Mouse (Mus musculus) forebrain, embryonic 10.5 days (tissue): ENCODE results near the gene Preb. TPM values are rescaled to one million over a fixed set of nuclear protein-coding genes. Genes with fewer than 3 reads are reported as not detected.
A peak's percentile ranks its signal among the peaks of the same experiment; 100 is the strongest.

Experiments used
- DNase-seq: peaks from one replicate; pipeline ENCODE4 v3.0.0-alpha.2; 2017; ENCODE audit warnings: low spot score; ENCODE audit errors: extremely low spot score
- H3K27ac ChIP-seq: fragments of 300-500 bp; sonication (generic); 2 replicates; pipeline ENCODE4 v1.5.1; 2016; ENCODE audit warnings: mild to moderate bottlenecking
- H3K27me3 ChIP-seq: fragments of 300-500 bp; sonication (generic); 2 replicates; pipeline ENCODE4 v1.6.1; 2016; ENCODE audit warnings: mild to moderate bottlenecking; ENCODE audit not compliant: poor library complexity, severe bottlenecking
- H3K36me3 ChIP-seq: fragments of 300-500 bp; sonication (generic); replicated peaks from 2 replicates; pipeline ENCODE4 v1.6.1; 2016; ENCODE audit warnings: mild to moderate bottlenecking, moderate library complexity
- H3K4me1 ChIP-seq: fragments of 300-500 bp; sonication (generic); 2 replicates; pipeline ENCODE4 v1.6.1; 2016
- H3K4me3 ChIP-seq: fragments of 300-500 bp; sonication (generic); 2 replicates; pipeline ENCODE4 v1.5.1; 2016; ENCODE audit warnings: mild to moderate bottlenecking, moderate library complexity
- H3K9me3 ChIP-seq: fragments of 300-500 bp; sonication (generic); 2 replicates; pipeline ENCODE4 v1.6.1; 2016; ENCODE audit warnings: mild to moderate bottlenecking, moderate library complexity
- WGBS: fragments of 180-500 bp; shearing (Covaris S2); methylation state at CpG from one replicate; pipeline ENCODE4 v1.1.7; 2016; 5-methylcytosine and 5-hydroxymethylcytosine counted together
- polyA plus RNA-seq: library from polyadenylated mRNA; unstranded; fragments of >200 nt; fragmentation: Nextera tagmentation; extraction: Ambion mirVana; gene quantifications from 2 replicates; pipeline ENCODE4 v1.2.1, GENCODE M21; 2016

The Preb gene
- polyA plus RNA-seq, 1 experiment from 2014 or later, result 142 TPM

DNA sequence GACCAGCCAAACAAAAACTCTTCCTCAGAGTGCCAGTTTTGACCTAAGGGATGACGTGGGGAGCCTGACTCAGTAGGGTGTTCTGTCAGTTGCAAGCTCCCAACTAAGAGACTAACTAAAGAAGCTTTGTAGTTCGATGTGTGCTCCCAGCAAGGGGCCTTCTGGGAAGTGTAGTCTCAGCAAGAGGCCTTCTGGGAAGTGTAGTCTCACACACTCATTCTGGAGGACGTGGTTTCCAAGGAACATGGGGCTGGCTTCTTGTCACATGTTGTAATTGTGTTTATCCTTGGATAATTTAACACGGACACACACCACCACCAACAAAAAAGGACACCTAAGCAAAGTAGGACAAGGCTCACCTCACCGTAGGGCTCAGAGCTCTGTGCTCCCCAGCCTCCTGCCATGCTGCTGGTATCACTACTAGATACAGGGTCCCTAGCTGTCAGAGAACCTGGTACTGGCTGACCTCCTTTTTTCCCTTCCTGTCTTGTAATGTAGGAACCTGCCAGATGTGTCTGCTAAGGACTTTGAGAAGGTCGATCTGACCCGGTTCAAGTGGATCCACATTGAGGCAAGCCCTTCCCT is 32.1 kb downstream of the Preb start:
- H3K27ac ChIP-seq, result peak overlapping the region; percentile 40
- WGBS, result 44% methylated on average over 7 of the region's 7 CpGs
- H3K27me3 ChIP-seq, result 0 out of 2 replicates have a peak, but pooled peaks cover under 1% of the 10 kb centered on the region
- peaks cover 8% of the 10 kb centered on the region for H3K4me1 ChIP-seq
- no peaks in the 10 kb centered on the region for H3K9me3 ChIP-seq
- no peak for DNase-seq
- no peaks in the 10 kb centered on the region for H3K36me3 ChIP-seq
- H3K4me3 ChIP-seq, result no peak overlapping the region; the same call in 1 of the 2 replicates

DNA sequence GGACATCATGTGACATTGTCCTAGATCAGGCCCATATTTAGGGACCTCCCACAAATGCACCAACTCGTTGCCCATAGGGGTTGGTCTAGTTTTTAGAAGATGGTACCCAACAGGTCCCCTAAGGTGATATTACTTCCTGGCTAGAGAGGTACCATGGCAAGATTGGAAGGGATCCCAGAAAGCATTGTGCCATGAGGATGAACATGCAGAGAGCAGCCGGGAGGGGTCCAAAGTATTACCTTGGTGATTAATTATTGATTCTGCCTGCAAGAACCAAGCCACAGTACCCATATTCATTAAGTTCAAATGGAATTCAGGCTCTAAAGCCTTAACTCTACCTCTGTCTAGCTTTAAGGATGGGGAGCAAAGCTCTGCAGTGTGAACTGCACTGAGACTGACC is 34.1 kb downstream of the Preb start:
- H3K36me3 ChIP-seq, result no peaks in the 10 kb centered on the region
- H3K4me3 ChIP-seq, result no peak overlapping the region
- no peak overlapping the region for H3K27ac ChIP-seq
- peaks cover 6% of the 10 kb centered on the region; the same call in 1 of the 2 replicates for H3K27me3 ChIP-seq
- no peak for DNase-seq
- H3K4me1 ChIP-seq, result peaks cover 27% of the 10 kb centered on the region
- WGBS, result 87% methylated on average over 2 of the region's 2 CpGs
- no peaks in the 10 kb centered on the region for H3K9me3 ChIP-seq

DNA sequence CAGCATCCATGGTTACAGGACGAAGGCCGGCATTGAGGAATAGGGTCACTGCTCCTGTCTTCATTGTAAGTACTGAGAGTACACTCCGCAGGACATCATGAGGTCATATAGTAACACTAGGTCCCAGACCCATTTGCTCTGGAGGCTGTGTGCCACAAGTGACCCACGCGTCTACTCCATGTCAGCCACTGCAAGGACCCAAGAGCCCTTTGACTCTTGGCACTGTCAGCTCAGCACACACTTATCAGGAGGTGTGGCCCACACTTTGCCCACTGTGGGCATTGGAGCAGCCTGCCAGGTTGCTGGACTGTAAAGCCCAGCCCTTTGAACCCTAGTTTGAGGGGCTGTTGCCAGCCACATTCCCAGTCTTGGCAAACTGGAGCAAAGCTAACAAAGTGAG is 34.9 kb downstream of the Preb start:
- Histone ChIP-seq H3K27ac (no peak overlapping the region), H3K27me3 (peaks cover 6% of the 10 kb centered on the region; the same call in 1 of the 2 replicates), H3K4me3 (no peak overlapping the region), H3K9me3 (no peaks in the 10 kb centered on the region), H3K36me3 (peaks cover 4% of the 10 kb centered on the region; the same call in 1 of the 2 replicates), H3K4me1 (peaks cover 35% of the 10 kb centered on the region)
- DNase-seq, result no peak
- WGBS, result 91% methylated on average over 5 of the region's 5 CpGs

DNA sequence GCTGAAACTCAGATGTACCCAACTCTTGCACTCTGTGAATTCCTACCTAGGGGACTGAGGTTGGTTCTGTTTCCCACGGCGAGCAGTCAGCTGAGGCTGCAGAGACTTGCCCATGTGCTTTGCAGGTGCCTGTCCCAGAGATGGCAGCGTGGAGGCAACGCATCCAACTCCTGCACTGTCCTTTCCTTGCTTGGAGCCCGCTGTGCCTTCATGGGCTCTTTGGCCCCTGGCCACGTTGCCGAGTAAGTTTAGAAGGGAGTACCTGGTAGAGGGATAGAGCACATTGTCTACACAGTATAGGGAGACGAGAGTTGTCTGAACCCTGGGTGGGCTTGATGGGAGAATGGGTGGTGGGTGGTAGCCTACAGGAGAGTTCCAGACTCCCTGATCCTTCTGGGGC is 35.5 kb downstream of the Preb start:
- peaks cover 6% of the 10 kb centered on the region for H3K27me3 ChIP-seq
- H3K9me3 ChIP-seq, result no peaks in the 10 kb centered on the region
- 80% methylated on average over 8 of the region's 8 CpGs for WGBS
- DNase-seq, result no peak
- H3K36me3 ChIP-seq, result peaks cover 10% of the 10 kb centered on the region
- no peak overlapping the region for H3K27ac ChIP-seq
- H3K4me1 ChIP-seq, result peaks cover 41% of the 10 kb centered on the region
- H3K4me3 ChIP-seq, result no peak overlapping the region

DNA sequence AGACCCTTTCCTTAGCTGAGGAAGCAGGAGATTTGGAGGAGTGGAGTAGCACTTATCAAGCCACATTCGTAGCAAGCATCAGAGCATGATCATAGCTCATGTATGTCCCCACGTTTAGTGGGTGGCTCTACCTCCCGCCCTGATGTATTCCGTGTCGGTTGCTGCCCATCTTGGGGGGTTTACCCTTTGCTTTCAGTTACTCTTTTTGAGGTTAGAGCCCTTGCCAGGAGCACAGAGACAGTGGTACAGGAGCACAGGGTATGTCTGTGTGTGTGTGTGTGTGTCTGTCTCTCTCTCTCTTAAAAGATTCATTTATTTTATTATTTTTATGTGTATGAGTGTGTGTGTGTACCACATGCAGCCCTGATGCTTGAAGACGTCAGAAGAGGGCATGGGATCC is 37.0 kb downstream of the Preb start:
- Histone ChIP-seq H3K9me3 (no peaks in the 10 kb centered on the region), H3K4me3 (peak overlapping the region; percentile 62; the same call in 1 of the 2 replicates), H3K27ac (no peak overlapping the region), H3K27me3 (peaks cover 6% of the 10 kb centered on the region), H3K4me1 (peaks cover 49% of the 10 kb centered on the region), H3K36me3 (peaks cover 25% of the 10 kb centered on the region)
- DNase-seq, result no peak
- WGBS, result 88% methylated on average over 6 of the region's 6 CpGs

DNA sequence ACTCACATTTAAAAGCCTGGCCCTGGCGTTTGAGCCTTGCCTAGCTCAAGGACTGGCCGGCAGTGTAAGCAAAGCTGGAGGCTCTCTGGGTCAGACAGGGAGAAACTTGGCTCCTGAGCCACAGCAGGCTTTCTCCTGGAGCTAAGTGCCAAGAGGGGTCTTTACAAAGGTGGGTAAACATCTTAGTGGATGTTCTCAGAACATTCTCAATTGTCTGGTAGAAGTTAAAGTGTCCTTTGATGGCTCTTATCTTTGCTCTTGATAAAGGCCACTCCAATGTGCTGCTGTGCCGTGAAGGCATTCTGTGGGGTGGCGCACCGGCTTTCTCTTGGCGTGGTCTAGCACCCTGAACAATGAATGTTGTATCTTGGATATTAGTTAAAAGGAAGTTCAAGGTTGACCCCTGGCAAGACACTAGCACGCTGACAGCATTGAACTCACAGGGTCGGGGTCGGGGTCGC is 37.5 kb downstream of the Preb start:
- Histone ChIP-seq H3K27ac (0 out of 2 replicates have a peak overlapping the region, but pooled peaks have one; percentile 87), H3K4me3 (peak overlapping the region; percentile 62; the same call in 1 of the 2 replicates), H3K4me1 (peaks cover 49% of the 10 kb centered on the region), H3K9me3 (no peaks in the 10 kb centered on the region), H3K27me3 (peaks cover 6% of the 10 kb centered on the region), H3K36me3 (peaks cover 30% of the 10 kb centered on the region)
- 79% methylated on average over 10 of the region's 10 CpGs for WGBS
- DNase-seq, result no peak

DNA sequence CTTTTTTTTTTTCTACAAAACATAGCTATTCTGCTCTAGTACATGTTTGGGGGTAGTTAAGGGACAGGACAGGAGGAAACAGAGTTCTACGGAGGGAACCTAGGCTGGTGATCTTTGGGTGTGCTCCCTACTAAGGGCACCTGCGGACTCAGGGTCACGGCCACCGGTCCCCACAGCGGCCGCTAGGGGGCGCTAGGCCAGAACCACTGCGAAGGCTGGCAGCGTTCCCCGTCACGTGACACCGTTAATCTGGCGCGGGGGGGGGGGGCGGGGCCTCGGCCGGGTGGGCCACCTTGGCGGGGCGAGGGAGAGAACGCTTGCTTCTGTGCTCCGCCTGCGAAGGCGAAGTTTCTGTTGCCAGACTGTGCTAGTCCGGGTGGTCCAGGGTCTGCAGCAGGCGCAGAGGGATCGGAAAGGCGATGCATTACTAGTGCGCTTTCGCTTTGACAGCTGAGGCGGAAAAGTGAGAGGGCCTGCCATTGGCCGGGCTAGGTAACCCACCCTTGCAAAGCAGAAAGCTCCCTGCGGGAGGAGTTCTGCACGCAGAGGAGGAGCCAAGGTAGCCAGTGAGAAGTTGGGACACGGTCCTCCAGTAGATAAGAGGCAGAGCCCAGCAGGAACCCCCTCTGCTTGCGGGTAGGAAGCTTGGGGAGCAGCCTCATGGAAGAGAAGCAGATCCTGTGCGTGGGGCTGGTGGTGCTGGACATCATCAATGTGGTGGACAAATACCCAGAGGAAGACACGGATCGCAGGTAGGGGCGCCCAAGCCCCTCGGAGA is 38.7 kb downstream of the Preb start, which contains the start of gene Khk:
Gene Khk (plus strand): TSS at position 176 of the 778 bp plus-strand sequence.
- Histone ChIP-seq H3K4me3 (peak within 1 kb of the TSS; percentile 62), H3K36me3 (peaks cover 38% of the 10 kb centered on the region), H3K4me1 (peaks cover 60% of the 10 kb centered on the region), H3K27ac (peak within 1 kb of the TSS; percentile 87), H3K27me3 (peaks cover 6% of the 10 kb centered on the region), H3K9me3 (no peaks in the 10 kb centered on the region)
- 2% methylated on average over 40 of the region's 40 CpGs for whole genome bisulfite sequencing
- peak; percentile 96 for DNase-seq

DNA sequence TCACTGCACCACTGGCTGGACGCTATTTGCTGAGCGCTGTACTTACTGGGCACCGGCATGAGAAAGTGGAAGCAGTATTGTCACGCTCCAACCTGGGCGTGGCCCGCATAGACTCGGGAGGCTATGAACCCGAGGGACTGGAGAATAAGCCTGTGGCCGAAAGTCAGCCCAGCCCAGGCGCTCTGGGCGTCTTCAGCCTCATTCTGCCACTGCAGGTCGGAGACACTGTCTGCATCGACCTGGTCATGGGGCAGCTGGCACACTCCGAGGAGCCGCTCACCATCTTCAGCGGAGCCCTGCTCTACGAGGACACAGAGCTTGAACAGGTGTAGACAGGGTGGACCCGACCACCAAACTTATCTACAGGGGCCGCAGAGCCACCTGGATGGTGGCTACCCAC is 39.5 kb downstream of the Preb start:
- H3K9me3 ChIP-seq, result no peaks in the 10 kb centered on the region
- H3K36me3 ChIP-seq, result peaks cover 38% of the 10 kb centered on the region
- DNase-seq, result no peak
- 70% methylated on average over 19 of the region's 19 CpGs for WGBS
- H3K27me3 ChIP-seq, result peaks cover 6% of the 10 kb centered on the region
- H3K4me3 ChIP-seq, result peak overlapping the region; percentile 62
- H3K4me1 ChIP-seq, result peaks cover 68% of the 10 kb centered on the region
- H3K27ac ChIP-seq, result peak overlapping the region; percentile 87

DNA sequence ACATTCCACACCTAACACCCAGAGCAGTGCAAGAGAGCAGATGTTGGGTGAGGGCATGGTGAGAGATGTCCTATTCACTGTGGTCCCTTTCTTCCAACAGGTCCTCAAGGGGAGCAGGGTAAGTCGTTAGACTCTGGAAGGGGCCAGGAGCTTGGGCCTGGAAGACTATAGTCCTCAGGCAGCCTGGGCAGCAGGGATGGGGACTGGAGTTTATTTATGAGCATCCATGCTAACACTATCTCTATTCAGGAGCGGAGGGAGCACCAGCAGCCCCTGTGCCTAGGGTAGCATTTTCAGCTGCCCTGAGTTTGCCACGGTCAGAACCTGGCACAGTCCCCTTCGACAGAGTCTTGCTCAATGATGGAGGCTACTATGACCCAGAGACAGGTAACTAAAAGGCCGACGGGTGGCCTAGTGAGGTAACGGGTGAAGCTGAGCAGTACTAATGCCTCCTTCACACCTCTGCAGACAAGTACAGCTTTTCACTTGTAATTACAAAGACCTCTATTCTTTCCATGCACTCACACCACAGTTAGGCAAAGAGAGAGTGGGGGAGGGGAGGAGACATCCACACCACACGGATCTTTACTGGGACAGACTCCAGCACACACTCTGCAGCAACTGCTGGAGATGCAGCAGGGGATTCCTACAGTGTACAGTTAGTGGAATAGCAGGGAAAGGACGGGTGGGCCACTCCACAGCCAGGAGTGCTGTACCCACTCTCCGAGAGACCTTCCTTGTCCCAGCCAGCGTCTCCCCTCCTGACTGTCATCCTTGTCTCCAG is 40.1 kb downstream of the Preb start:
- H3K4me3 ChIP-seq, result peak overlapping the region; percentile 62; the same call in 1 of the 2 replicates
- peaks cover 6% of the 10 kb centered on the region for H3K27me3 ChIP-seq
- peak overlapping the region; percentile 87; the same call in 1 of the 2 replicates for H3K27ac ChIP-seq
- H3K36me3 ChIP-seq, result peaks cover 38% of the 10 kb centered on the region
- H3K4me1 ChIP-seq, result peaks cover 74% of the 10 kb centered on the region
- no peak for DNase-seq
- no peaks in the 10 kb centered on the region for H3K9me3 ChIP-seq
- 76% methylated on average over 11 of the region's 11 CpGs for WGBS

DNA sequence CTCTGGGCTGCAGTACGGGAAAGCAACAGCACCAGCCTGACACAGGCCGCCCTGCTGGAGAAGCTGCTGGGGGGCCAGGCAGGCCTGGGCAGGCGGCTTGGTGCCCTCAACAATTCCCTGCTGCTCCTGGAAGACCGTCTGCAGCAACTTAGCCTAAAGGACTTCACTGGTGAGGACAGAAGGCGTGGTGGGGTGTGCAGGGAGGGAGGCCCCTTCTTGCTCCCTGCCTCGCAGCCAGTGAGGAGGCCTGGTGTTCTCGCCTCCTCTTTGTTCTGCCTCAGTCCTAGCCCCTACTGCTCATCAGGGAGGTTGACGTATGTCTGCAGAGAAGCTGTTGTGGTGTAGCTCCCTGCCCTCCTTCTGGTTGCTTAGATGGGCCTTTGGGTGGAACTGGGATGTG is 41.5 kb downstream of the Preb start:
- peaks cover 38% of the 10 kb centered on the region for H3K36me3 ChIP-seq
- peak overlapping the region; percentile 51 for H3K27ac ChIP-seq
- peaks cover 88% of the 10 kb centered on the region for H3K4me1 ChIP-seq
- WGBS, result 84% methylated on average over 8 of the region's 8 CpGs
- H3K27me3 ChIP-seq, result peaks cover 6% of the 10 kb centered on the region
- no peaks in the 10 kb centered on the region for H3K9me3 ChIP-seq
- no peak for DNase-seq
- 0 out of 2 replicates have a peak overlapping the region, but pooled peaks have one; percentile 6 for H3K4me3 ChIP-seq

DNA sequence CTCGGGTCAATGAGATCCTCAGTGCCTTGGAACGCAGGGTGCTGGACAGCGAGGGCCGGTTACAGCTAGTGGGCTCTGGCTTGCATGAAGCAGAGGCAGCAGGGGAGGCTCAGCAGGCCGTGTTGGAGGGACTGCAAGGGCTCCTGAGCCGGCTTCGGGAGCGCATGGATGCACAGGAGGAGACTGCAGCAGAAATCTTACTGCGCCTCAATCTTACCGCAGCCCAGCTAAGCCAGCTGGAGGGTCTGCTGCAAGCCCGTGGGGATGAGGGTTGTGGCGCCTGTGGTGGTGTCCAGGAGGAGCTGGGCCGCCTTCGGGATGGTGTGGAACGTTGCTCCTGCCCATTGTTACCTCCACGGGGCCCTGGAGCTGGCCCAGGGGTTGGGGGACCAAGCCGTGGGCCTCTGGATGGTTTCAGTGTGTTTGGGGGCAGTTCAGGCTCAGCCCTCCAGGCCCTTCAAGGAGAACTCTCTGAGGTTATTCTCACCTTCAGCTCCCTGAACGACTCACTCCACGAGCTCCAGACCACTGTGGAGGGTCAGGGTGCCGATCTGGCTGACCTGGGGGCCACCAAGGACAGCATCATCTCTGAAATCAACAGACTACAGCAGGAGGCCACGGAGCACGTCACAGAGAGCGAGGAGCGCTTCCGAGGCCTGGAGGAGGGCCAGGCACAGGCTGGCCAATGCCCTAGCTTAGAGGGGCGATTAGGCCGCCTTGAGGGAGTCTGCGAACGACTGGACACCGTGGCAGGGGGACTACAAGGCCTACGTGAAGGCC is 42.1 kb downstream of the Preb start:
- DNase-seq, result no peak
- Histone ChIP-seq H3K4me1 (peaks cover 93% of the 10 kb centered on the region), H3K4me3 (0 out of 2 replicates have a peak overlapping the region, but pooled peaks have one; percentile 6), H3K27ac (peak overlapping the region; percentile 51), H3K36me3 (peaks cover 38% of the 10 kb centered on the region), H3K9me3 (no peaks in the 10 kb centered on the region), H3K27me3 (peaks cover 6% of the 10 kb centered on the region)
- WGBS, result 86% methylated on average over 31 of the region's 31 CpGs

DNA sequence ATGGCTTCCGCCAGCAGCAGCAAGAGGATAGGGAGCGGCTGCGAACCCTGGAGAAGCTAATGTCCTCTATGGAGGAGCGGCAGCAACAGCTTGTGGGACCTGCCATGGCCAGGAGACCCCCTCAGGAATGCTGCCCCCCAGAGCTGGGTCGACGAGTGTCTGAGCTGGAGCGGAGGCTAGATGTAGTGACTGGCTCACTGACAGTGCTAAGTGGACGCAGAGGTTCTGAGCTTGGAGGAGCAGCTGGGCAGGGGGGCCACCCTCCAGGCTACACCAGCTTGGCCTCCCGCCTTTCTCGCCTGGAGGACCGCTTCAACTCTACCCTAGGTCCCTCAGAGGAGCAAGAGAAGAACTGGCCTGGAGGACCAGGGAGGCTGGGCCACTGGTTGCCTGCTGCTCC is 42.8 kb downstream of the Preb start:
- H3K4me1 ChIP-seq, result peaks cover 93% of the 10 kb centered on the region
- no peaks in the 10 kb centered on the region; the same call in 1 of the 2 replicates for H3K27me3 ChIP-seq
- DNase-seq, result no peak
- no peak overlapping the region for H3K4me3 ChIP-seq
- H3K9me3 ChIP-seq, result no peaks in the 10 kb centered on the region
- 87% methylated on average over 11 of the region's 11 CpGs for WGBS
- peaks cover 38% of the 10 kb centered on the region for H3K36me3 ChIP-seq
- H3K27ac ChIP-seq, result peak overlapping the region; percentile 87
